Mouse (Mus musculus): ENCODE measurements at regions not wholly inside any gene's neighbourhood (a gene's known extent, or its start where the extent isn't known, plus 50 kb on each side); places are given as distances from the start of the nearest gene placed in this dataset.

DNA sequence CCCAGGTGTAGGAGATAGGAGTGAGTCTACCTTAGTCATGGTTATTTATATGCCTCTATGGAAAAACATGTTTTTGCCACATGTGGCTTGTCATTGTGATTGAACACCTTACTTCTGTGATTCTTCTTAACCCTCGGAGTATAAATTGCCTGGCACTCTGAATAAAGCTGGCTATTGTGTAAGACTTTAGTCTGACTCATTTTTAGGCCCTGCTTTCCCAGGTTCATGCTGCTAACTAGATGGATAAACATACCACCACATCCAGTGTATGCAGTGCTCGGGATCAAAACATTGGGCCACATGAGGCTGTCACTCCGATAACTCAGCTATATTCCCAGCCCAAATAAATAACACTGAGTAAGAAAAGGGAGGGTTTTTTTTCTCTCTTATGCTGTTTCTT is 287.2 kb downstream of the Gsdmc2 start:
- no peak for DNase-seq (ENCODE audit: inconsistent ontology term)

- DNase-seq (ENCODE audit: inconsistent ontology term): no peak
Observed at GRCm38 (mm10) chr15:63553597-63553996, 291.4 kb downstream of the Gsdmc2 start.

- peak; percentile 34 for DNase-seq (ENCODE audit: inconsistent ontology term)
Observed at GRCm38 (mm10) chr15:63532337-63533055, 312.5 kb downstream of the Gsdmc2 start.

- no peak for DNase-seq (ENCODE audit: inconsistent ontology term)
Observed at GRCm38 (mm10) chr15:63527318-63527717, 317.7 kb downstream of the Gsdmc2 start.

GRCm38 (mm10) chr15:63526820-63527219 is 318.2 kb downstream of the Gsdmc2 start:
- peak; percentile 75 for DNase-seq (ENCODE audit: inconsistent ontology term)

- DNase-seq (ENCODE audit: inconsistent ontology term): peak; percentile 56
Observed at GRCm38 (mm10) chr15:63517301-63517700, 327.7 kb downstream of the Gsdmc2 start.

- DNase-seq (ENCODE audit: inconsistent ontology term): no peak
Observed at GRCm38 (mm10) chr15:63500453-63500852, 344.5 kb downstream of the Gsdmc2 start.

DNA sequence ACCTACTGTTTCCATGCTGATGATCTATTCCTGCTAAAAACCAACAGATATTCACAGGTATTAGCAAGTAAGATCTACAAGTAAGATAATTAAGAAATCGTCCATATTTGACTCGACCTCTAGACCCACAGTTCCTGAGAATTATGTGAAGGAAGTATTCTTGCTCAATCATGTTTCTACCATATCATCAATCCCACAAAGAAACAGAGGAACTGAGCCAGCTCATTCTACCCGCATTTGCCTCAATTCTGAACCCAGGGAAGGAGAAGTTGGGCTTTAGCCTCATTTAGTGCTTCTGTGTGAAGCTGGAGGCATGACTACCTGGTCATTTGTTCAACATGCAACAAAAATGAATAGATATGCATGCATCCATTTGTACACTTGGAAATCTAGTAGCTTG is 346.5 kb downstream of the Gsdmc2 start:
- DNase-seq (ENCODE audit: inconsistent ontology term): no peak

DNA sequence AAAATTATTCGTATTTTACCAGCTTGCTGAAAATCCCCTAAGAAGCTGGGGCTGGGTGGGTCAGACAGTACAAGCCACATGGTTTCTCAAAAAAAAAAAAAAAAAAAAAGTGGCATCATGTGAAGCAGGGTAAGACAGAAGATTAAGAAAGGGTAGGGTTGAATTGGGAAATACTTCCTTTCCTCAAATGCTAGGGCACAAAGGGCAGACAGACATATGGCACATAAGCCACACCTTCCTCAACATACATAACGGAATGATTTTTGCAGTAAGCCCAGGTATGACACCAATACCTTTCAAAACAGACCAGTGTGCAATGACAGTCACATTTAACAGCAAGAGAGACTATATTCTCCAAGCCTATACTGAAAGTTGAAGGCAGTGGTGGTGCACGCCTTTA is 347.8 kb downstream of the Gsdmc2 start:
- no peak for DNase-seq (ENCODE audit: inconsistent ontology term)

DNA sequence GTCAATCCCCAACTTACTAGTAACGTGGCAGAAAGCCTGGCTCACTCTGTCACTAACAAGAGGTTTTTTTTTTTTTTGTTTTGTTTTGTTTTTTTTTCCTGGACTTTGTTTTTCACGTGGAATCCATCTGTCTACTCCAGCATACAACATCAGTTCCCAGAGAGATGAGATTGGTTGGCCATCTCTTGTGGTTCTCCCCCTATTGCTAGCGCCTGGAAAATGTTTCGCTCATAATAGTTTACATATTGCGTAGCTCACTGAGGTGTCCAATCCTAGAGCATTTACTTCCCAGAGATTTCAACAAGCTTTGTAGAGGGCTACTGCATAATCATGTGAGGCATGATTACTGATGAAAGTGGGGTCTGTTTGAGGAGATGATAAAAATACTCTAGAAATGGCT is 360.1 kb downstream of the Gsdmc2 start:
- no peak for DNase-seq (ENCODE audit: inconsistent ontology term)

DNA sequence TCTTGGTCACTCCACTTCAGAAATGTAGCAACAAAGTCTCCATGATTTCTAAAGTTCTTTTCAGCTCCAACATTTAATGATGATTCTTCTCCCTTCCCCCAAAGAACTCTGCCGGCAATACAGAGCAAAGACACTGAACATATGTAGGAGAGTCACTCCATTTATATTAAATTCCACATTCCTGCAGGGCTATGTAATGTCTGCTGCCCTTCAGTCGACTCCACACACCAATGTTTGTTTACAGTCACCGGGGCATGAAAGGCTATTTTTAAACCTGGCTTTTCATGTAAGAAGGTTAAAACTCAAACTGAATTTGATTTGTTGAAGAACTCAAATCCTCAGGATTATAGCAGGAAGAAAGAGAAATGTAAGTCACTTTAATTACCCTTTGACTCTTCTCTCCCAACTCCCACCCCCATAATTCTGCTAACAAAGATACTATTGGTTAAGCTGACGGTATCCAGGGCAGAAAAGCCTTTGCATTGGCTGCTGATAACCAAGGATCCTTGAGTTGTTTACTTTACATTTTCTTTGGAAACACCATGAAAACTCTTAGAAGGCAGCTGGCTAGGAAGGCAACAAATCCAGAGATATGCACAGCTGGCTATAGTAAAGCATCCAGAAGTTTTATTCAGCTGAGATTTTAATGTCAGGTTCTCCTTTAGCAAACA is 360.6 kb downstream of the Gsdmc2 start:
- peak; percentile 39 for DNase-seq (ENCODE audit: inconsistent ontology term)

DNA sequence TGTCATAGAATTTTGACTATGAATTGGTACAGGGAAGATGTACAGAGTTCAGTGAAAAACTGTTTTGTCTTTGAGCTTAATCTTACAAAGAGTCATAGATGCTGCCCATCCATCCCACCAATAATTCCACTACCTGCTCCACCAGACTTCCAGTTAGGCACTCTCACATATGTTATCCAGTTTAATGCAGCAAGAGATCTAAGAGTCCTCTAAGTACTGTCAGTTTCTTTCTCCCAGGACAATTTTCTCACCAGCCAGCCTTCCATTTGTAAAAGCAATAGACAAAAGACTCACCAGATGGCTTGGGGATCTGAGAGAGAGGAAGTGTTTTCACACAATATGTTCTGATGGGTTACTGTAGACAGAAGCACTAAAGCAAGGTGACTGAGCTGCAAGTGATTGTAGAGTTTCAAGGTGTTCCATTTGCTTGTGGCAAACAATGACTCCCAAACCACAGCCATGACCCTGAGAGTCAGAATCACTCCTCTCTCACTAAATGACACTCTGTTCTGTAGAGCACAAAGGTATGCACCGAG is 365.6 kb downstream of the Gsdmc2 start:
- no peak for DNase-seq (ENCODE audit: inconsistent ontology term)

- DNase-seq (ENCODE audit: inconsistent ontology term): no peak
Observed at GRCm38 (mm10) chr15:63466916-63467315, 378.1 kb downstream of the Gsdmc2 start.

- DNase-seq (ENCODE audit: inconsistent ontology term): no peak
Observed at GRCm38 (mm10) chr15:63452529-63452928, 392.4 kb downstream of the Gsdmc2 start.

GRCm38 (mm10) chr15:63446288-63446687 is 398.7 kb downstream of the Gsdmc2 start:
- DNase-seq (ENCODE audit: inconsistent ontology term): no peak

GRCm38 (mm10) chr15:63445016-63445415 is 400.0 kb downstream of the Gsdmc2 start:
- no peak for DNase-seq (ENCODE audit: inconsistent ontology term)

GRCm38 (mm10) chr15:63442146-63442780 is 402.7 kb downstream of the Gsdmc2 start:
- no peak for DNase-seq (ENCODE audit: inconsistent ontology term)

- no peak for DNase-seq (ENCODE audit: inconsistent ontology term)
Observed at GRCm38 (mm10) chr15:63412649-63413048, 432.3 kb downstream of the Gsdmc2 start.

DNA sequence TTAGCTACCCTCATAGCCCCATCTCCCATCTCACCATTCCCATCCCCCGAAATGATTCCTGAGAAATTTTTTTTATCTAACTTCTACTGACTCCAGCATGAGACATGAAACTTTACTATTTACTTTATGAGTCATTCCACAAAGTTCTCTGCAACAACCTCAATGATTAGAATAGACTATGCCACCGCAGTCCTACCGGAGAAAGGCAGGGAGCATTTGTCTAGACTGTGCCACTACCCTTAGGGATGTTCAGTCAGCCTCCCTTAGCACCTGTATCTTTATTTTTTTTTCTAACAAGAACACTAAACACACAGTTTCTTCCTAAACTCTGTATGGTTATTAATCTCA is 433.2 kb downstream of the Gsdmc2 start:
- peak; percentile 26 for DNase-seq (ENCODE audit: inconsistent ontology term)

DNA sequence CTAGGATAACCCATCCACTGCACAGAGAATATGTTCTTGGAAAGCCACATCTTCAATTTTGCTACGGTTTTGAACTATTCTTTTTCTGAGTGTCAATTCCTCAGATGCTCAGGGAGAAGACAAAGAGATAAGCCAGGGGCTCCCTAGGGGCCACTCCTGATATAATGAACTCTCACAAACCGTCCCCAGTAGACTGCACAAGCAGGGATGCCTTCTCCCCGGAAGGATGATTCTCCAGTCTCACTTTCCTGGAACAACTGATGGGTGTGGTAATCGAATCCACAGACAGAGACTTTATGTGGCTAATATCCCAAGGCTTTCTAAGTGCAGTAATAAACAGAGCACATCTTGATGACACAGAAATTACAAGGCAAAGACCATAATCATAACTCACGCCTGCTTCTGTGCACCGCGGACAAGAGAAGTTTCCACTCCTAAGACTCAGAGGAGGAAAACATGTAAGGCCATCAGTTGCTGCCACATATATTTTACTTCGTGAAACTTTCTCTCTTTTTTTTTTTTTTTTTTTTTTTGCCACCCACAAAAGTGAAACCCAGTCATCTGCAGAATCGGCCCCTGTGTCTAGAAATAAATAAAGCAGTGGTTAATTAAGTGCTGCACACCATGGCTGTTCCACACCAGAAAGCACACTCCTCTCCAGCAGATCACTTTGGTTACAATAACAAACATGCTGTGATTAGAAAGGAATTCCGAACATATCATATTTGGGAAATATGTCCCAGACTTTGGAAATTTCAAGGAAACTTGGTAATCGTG is 433.8 kb downstream of the Gsdmc2 start:
- no peak for DNase-seq (ENCODE audit: inconsistent ontology term)

DNA sequence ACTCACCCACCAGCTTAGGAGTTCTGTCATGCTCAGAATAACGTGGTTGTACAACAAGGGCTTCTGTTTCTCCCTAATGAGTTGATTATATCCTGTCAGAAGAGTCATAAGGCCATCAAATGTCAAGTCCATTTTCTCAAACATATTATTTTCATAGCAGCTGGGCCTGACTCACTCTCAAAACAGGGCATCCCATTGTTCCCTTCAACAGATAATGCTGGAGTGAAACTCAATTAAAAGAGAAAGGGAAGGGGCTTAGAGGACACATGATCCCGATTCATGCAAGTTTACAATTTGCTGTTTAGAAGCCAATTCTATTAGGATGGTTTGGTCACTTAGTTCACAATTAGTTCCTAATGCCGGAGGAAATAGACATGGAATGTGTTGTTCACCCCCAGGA is 444.5 kb downstream of the Gsdmc2 start:
- peak; percentile 95 for DNase-seq (ENCODE audit: inconsistent ontology term)

GRCm38 (mm10) chr15:63400011-63400410 is 445.0 kb downstream of the Gsdmc2 start:
- no peak for DNase-seq (ENCODE audit: inconsistent ontology term)

Data from Muller cell, postnatal 12 days (primary cell).